Mouse (Mus musculus) cerebellum, adult 11-12 months (tissue): ENCODE results near the gene Nat8f3.
"Not testable (repeated sequence)": the region's sequence is repeated elsewhere in the genome, so short reads cannot be mapped to it uniquely, and the experiment has no call there.

Experiments used
- DNase-seq: peaks from one replicate; pipeline ENCODE4 v3.0.0; 2022

Gene Nat8f3

GRCm38 (mm10) chr6:85765532-85765931 is at the start of gene Nat8f3:
Gene Nat8f3, minus strand, starts transcription at chr6:85765754.
- peak; percentile 32 for DNase-seq

- DNase-seq, result no peak
These were observed 47.8 kb upstream of the Nat8f3 start for GRCm38 (mm10) chr6:85813339-85813738.

GRCm38 (mm10) chr6:85810942-85811537 is 45.5 kb upstream of the Nat8f3 start:
- DNase-seq, result not testable (repeated sequence)

- DNase-seq, result not testable (repeated sequence)
These were observed 45.0 kb upstream of the Nat8f3 start for GRCm38 (mm10) chr6:85810514-85810913.

GRCm38 (mm10) chr6:85809784-85810183 is 44.2 kb upstream of the Nat8f3 start:
- DNase-seq, result not testable (repeated sequence)

- not testable (repeated sequence) for DNase-seq
These were observed 37.6 kb upstream of the Nat8f3 start for GRCm38 (mm10) chr6:85803180-85803579.

- peak; percentile 17 for DNase-seq
These were observed 2.2 kb downstream of the Nat8f3 start for GRCm38 (mm10) chr6:85763127-85764070.

- DNase-seq, result not testable (repeated sequence)
These were observed 2.9 kb downstream of the Nat8f3 start for GRCm38 (mm10) chr6:85762678-85763077.

- not testable (repeated sequence) for DNase-seq
These were observed 9.8 kb downstream of the Nat8f3 start for GRCm38 (mm10) chr6:85755705-85756249.

- DNase-seq, result not testable (repeated sequence)
These were observed 52.4 kb downstream of the Nat8f3 start, which contains the start of gene Nat8f7 for GRCm38 (mm10) chr6:85713105-85713504. Gene Nat8f7, minus strand, starts transcription at chr6:85713205.

- DNase-seq, result not testable (repeated sequence)
These were observed 55.9 kb downstream of the Nat8f3 start for GRCm38 (mm10) chr6:85709607-85710006.

GRCm38 (mm10) chr6:85709206-85709605 is 56.3 kb downstream of the Nat8f3 start:
- DNase-seq, result peak; percentile 32

GRCm38 (mm10) chr6:85701943-85702342 is 63.6 kb downstream of the Nat8f3 start:
- DNase-seq, result not testable (repeated sequence)
